Mouse (Mus musculus): ENCODE measurements at regions not wholly inside any gene's neighbourhood (a gene's known extent, or its start where the extent isn't known, plus 50 kb on each side); places are given as distances from the start of the nearest gene placed in this dataset.

DNA sequence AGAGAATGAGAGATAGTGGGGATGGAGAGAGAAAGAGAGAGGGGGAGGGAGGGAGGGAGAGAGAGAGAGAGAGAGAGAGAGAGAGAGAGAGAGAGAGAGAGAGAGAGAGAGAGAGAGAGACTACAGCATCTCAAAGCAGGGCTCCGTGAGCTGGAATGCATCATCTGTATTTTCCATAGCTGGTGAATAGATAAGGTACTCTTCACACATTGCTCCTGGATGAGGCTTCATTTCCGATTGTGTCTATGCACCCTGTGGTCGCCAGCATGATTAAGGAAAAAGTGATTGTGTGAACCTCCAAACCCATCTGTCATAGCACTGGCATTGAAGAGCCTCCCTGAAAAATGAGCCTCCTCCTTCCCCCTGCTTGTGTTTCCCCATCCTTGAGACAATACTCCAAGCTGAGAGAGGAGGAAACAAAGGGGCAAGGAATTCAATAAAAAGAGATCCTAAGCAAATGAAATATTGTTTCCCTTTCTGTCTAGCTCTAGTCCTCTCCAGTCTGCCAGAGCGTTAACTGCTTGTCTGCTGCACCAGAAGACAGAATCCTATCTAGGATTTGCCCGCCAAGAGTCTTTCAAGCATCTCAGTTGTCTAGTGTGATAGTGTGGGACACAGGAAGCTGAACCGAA is 130.4 kb upstream of the Spats2l start:
- no peak for DNase-seq (ENCODE audit: low read depth, low spot score)

DNA sequence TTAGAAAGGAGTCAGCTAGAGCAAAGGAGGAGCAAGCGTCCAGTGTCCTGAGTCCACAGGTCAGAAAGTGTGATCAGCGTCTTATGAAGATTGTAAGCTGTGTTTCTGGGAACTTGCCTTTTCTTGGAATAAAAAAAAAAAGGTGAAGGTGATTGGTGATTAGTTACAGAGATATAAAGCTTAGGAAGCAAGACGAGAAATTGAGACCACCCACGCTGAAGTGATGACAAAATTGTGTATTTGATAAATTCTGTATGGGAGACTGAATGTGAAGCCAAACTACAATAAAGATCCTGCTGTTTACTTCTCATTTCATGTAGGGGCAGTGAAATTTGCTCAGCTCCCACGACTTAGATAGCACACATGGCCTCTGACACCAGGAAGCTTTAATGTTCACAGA is 109.0 kb upstream of the Spats2l start:
- no peak for DNase-seq (ENCODE audit: low read depth, low spot score)

DNA sequence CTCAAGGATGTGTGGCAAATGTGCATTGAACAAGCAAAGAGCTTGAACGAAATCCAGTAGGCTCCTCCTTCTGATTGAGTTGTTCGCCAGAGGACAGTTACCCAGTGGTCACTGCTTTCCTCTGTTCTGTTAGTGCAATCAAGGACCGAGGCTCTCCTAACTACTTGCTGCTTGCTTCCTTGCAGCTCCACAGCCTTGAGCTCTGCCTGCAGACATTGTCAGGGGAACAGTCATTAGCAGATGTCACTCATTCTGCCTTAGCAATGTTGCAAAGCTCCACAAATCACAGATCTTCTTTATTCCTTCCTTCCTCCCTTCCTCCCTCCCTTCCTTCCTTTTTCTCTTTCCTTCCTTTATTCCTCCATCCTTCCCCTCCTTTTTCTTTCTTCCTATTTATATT is 108.2 kb upstream of the Spats2l start:
- no peak for DNase-seq (ENCODE audit: low read depth, low spot score)

DNA sequence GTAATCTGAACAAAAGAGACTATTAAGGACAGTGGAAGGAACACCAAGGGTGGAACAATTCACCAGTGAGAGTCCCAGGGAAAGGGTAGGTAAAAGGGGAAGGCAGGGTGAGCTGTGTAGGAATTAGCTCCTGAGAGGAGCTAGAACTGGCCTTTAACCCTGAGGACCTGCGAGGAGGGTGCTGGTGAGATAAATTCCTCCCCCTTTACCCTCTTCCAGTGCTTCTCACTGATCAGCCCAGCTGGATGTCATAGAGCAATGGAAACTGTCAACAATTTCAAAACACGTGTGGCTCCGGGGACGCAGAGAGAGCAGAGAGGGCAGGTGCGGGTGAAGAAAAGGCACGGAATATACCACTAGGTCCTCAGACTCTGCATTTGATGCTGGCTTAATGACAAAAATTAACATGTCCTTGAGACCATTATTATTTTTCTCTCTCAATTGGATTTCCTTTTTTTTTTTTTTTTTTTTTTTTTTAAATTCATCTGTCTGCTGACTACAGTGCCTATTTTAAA is 107.7 kb upstream of the Spats2l start:
- DNase-seq (ENCODE audit: low read depth, low spot score): no peak

DNA sequence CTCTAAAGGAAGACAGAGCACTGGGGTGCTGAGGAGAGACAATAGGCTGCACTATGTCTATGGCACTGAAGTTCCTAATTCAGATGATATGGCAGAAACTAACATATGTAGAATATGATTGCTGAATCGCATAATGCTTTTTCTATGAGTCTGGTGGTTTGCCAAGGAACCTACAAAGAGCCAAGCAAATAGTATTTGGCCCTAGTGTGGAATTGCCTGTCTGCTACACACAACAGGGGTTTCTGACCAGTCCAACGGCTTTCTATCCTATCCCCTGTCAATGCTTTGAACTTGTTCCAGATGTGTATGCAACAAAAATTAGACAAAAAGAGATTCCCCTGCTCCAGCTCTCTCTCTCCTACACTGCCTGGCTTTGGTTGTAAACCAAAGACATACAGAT is 100.5 kb upstream of the Spats2l start:
- DNase-seq (ENCODE audit: low read depth, low spot score): no peak

DNA sequence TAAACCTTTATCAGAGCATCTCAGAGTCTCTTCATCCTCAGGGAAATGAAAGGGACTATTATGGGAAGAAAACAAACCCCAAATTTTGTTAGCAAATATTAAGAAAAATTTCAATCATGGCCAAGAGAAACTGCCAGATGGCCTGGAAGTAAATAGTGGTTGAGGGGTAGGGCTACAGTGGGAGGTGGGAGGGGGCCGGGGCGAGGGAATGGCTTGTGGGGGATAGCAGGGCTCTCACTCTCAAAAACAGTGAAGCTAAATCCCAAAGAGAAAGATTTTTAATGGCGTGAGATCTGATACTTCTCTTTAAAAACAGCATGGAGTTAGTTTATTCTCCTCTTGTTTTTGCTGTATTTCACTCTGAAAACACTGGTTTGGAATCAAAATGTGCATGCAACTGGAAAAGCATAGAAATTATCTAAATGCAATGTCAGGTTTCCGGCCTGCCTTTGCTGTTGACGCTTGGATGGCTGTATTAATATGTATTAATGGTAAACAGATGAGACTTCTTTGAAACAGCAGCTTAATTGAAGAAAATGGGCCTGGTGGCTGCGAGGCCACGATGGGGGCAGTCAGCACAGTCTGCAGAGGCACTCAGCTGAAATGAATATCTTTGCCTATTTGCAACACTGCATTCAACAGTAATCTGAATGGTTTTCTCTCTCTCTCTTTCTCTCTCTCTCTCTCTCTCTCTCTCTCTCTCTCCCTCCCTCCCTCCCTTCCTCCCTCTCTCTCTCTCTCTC is 99.8 kb upstream of the Spats2l start:
- DNase-seq (ENCODE audit: low read depth, low spot score): no peak

DNA sequence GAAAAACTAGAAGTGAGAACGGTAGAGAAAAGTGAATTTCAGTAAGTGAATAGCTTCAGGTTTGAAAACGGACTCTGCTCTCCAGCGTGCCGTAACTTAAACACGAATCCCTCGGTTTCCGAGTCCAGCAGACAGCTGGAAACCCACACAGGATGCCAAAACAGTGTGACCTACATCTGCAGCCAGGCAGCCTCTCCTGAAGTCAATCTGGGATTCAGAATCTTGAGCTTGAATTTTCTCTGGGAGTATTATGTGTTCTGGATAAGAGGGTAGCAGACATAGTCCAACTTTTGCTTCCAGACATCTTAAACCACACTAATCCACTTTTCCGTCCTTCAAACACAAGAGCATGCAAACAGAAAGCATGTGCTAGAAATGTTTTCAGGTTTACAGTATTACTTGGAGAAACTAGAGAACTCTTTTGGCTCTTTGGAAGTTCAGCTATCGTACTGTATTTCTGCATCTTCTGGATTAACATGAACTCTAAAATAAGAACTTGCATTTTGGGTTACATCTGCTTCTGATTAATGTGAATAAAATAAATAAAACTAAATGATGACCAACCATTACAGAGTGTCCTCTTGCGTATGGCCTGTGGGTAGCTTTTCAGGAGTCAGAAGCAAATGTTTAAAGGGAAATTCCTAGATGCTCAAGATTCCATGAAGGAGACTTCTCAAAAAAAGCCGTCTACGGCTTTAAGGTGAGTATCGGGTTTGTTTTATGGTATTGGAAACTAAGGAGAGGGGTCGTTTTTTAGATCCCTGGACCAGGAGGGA is 89.4 kb upstream of the Spats2l start:
- no peak for DNase-seq (ENCODE audit: low read depth, low spot score)

DNA sequence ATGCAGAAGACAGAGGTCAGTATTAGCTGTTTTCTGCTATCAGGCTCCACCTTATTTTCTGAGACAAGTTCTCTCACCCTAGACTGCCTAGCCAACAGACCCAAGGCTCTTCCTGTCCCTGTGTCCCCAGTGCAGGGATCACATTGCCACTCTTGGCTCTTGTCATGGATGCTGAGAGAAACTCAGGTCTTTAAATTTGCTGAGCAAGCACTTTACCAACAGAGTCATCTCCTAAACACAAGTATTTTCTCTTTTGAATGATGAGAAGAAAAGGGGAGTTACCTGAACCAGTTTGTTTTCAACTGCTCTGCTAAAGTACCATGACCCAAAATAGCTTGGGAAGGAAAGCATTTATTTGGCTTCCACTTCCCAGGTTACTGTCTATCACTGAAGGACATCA is 84.7 kb upstream of the Spats2l start:
- DNase-seq (ENCODE audit: low read depth, low spot score): no peak

DNA sequence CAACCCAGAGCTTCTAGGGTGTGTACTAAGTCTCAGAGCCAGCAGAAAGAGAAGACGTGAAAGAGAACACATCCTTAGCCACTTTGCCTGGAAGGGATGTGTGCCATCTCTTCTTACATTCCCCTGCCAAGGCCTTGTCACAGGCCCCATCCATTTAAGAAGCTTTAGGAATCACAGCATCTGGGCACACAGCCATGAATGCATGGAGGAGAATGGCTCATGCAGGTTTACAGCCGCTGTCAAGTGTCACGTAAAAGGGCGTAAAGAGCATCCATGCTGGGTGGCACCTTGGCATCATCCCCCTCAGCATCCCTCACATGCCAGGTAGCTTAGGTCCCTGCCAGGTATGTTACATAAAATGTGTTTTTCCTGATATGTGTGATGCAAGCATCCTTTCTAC is 66.1 kb upstream of the Spats2l start:
- DNase-seq (ENCODE audit: low read depth, low spot score): no peak

DNA sequence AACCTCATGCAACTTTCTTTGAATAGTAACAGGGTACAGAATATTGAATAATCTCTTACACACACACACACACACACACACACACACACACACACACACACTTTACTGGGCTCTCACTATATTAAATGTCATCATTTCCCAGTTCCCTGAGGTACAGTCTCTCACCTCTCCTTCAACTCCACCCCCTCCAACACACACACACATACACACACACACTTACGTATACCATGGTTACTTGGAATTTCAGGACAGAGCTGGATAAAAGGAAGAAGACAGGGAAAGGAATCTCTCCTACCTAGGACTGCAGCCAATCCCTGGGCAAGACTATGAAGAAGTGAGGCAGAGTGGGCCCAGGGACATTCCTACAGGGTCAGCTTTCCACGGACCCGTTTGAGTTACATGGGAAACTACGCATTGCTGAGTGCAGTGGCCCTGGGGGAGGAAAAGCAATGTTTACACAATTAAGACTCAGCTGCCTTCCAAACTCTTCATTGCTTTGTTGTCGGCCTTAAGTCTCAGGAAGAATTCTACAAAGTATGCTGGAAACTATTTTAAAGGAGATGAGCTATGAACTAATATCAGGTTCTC is 61.0 kb upstream of the Spats2l start:
- no peak for DNase-seq (ENCODE audit: low read depth, low spot score)

DNA sequence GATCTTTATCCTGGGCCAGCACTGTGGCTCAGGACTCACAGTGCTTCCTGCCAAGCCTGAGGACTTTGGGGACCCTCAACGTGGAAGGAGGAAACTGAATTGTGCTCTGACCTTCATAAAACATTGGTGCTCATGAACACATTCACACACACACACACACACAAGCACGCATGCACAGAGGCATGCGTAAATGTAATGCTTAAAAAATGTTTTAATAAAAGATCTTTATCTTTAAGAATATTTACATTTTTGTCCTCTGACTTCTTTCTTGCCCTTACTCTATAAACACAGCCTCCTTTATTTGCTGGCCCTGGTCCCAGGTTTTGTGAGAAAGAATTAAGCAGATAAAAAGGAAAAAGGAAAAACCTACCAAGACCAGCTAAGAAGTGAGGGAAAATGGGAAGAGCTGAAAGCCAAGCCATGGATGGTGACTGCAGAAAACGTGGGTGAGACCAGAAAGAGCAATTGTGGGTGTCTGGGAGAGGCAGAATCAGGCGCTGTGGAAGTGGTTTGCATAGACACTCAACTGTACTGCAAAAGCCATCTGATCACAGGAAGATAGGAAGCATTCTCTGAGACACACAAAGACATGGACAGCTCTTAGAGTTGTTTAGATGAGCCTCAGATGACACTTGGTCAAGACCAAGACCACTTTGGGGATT is 56.7 kb upstream of the Spats2l start:
- no peak for DNase-seq (ENCODE audit: low read depth, low spot score)

DNA sequence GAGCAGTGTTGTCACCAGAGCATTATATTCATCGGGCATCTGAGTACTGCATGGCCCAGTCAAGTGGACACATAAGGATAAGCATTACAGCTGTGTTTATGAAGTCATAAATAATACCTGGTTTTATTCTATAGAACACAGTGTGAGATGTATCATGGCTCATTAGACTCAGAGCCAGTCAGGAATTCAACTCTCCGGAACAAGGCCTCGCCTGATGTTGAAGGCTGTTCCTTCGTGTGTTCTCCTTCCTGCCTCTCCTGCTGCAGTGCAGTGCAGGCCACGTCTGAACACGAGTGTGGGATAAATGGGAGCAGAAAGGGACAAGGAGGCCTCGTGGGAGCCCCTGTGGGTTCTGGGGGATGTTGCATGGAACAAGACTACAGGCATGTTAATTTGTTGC is 55.6 kb upstream of the Spats2l start:
- DNase-seq (ENCODE audit: low read depth, low spot score): no peak

All from CD4-positive, CD25-positive, alpha-beta regulatory T cell, adult 2 months (primary cell).